In the genomic region with DNA sequence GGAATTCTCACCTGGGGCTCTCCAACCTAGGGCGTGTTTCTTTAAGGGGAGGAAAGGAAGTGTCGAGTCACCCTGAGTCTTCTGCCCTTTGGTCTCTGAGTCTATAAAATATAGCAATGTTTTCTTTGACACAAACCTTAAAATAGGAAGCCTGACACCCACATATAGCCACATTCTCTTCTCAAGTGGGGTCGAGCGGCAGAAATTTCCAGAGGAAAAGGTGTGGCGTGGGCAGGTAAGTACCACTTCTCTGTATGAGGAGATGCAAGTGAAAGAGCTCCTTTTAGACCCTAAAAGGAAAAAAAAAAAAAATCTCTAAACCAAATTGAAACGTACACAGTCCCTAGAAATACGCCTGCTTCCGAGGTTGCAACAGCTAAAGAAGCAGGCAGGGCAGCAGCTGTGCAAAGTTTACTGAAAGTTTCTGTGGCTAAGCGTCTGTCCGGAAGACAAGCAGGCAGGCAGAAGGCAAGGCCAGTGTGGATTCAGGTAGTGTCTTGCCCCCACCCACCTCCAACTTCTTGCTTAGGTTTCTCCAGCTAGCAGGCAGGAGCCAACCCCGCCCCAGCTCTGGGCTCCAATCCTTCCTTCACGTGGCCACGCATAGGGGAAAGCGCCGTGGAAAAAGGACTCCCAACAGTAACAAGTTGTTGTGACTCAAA, we compare ENCODE assay signal across 8 mouse cellular contexts.
A peak's percentile ranks its signal among the peaks of the same experiment; 100 is the strongest.
DNase-seq lines count a peak whose midpoint lies in the region; ATAC-seq and TF ChIP-seq lines count a peak whose summit lies in the region.

No protein-coding gene starts in this region.

- TF ChIP-seq POLR2A in bone marrow, adult 2 months (IDR thresholded peaks at IDR 0.05; ENCODE audit: borderline replicate concordance, control insufficient read depth, low read depth, low read length), result no peak

- no peak for DNase-seq in neural tube, embryonic 11.5 days (ENCODE audit: low spot score)
- no peak for DNase-seq in neural tube, embryonic 10.5 days (ENCODE audit: extremely low spot score, low spot score)
- DNase-seq in hindbrain, embryonic 10.5 days (ENCODE audit: low spot score), result no peak
- DNase-seq in liver, embryonic 13.5 days, result no peak
- DNase-seq in splenic B cell, adult 2 months (ENCODE audit: low read depth, low spot score), result peak; percentile 13
- no peak for DNase-seq in left cerebral cortex, postnatal 14 days (ENCODE audit: low spot score in 2 of 2)
- DNase-seq in cerebellum, postnatal 25 days, result no peak

- 12% methylated on average over 15 of the region's 15 CpGs for WGBS in neural tube, embryonic 11.5 days
- WGBS in bone marrow, adult 2 months, result under 1% methylated on average over 15 of the region's 15 CpGs
- WGBS in hindbrain, embryonic 10.5 days, result 19% methylated on average over 15 of the region's 15 CpGs
- 8% methylated on average over 15 of the region's 15 CpGs for WGBS in liver, embryonic 13.5 days (ENCODE audit: insufficient replicate concordance)

- peak overlapping the region; percentile 84 for H3K27ac ChIP-seq in neural tube, embryonic 11.5 days (ENCODE audit: low read depth, low read length)
- peak overlapping the region; percentile 19 for H3K27ac ChIP-seq in bone marrow, adult 2 months (ENCODE audit: control insufficient read depth, insufficient read depth, low read depth, low read length, poor library complexity)
- peak overlapping the region; percentile 95 for H3K27ac ChIP-seq in hindbrain, embryonic 10.5 days
- H3K27ac ChIP-seq in liver, embryonic 13.5 days, result peak overlapping the region; percentile 72

- H3K9me3 ChIP-seq in neural tube, embryonic 11.5 days (ENCODE audit: control insufficient read depth, low read length), result no peaks in the 10 kb centered on the region
- no peaks in the 10 kb centered on the region for H3K9me3 ChIP-seq in hindbrain, embryonic 10.5 days
- H3K9me3 ChIP-seq in liver, embryonic 13.5 days (replicated peaks), result no peaks in the 10 kb centered on the region

- peak overlapping the region; percentile 86 for H3K9ac ChIP-seq in neural tube, embryonic 11.5 days (ENCODE audit: low read length)
- H3K9ac ChIP-seq in liver, embryonic 13.5 days, result peak overlapping the region; percentile 70

- peak overlapping the region; percentile 63 for H3K4me3 ChIP-seq in neural tube, embryonic 11.5 days (ENCODE audit: low read depth, low read length)
- peak overlapping the region; percentile 76 for H3K4me3 ChIP-seq in bone marrow, adult 2 months (replicated peaks; ENCODE audit: control insufficient read depth, low read depth, low read length)
- H3K4me3 ChIP-seq in hindbrain, embryonic 10.5 days, result peak overlapping the region; percentile 78
- peak overlapping the region; percentile 62 for H3K4me3 ChIP-seq in liver, embryonic 13.5 days (replicated peaks)

- peak overlapping the region; percentile 97 for H3K4me2 ChIP-seq in neural tube, embryonic 11.5 days (ENCODE audit: low read depth)
- peak overlapping the region; percentile 83 for H3K4me2 ChIP-seq in liver, embryonic 13.5 days

- H3K27me3 ChIP-seq in neural tube, embryonic 11.5 days (ENCODE audit: control insufficient read depth, insufficient read depth, low read length), result no peaks in the 10 kb centered on the region
- H3K27me3 ChIP-seq in hindbrain, embryonic 10.5 days (ENCODE audit: insufficient read depth, poor library complexity, severe bottlenecking), result peaks cover 4% of the 10 kb centered on the region; the same call in 1 of the 2 replicates
- peaks cover 6% of the 10 kb centered on the region; the same call in 1 of the 2 replicates for H3K27me3 ChIP-seq in liver, embryonic 13.5 days
- no peaks in the 10 kb centered on the region for H3K27me3 ChIP-seq in splenic B cell, adult 2 months (ENCODE audit: control insufficient read depth, insufficient read depth, low read length, poor library complexity, severe bottlenecking)

- TF ChIP-seq CTCF in bone marrow, adult 2 months (IDR thresholded peaks at IDR 0.05; ENCODE audit: control insufficient read depth, insufficient read depth, low read length), result no peak

- H3K4me1 ChIP-seq in neural tube, embryonic 11.5 days (ENCODE audit: control insufficient read depth, insufficient read depth, low read length), result peaks cover 4% of the 10 kb centered on the region; the same call in 1 of the 2 replicates
- H3K4me1 ChIP-seq in bone marrow, adult 2 months (ENCODE audit: control insufficient read depth, insufficient read depth, low read length), result peaks cover 1% of the 10 kb centered on the region; the same call in 1 of the 2 replicates
- H3K4me1 ChIP-seq in hindbrain, embryonic 10.5 days (replicated peaks), result peaks cover 54% of the 10 kb centered on the region
- peaks cover 28% of the 10 kb centered on the region for H3K4me1 ChIP-seq in liver, embryonic 13.5 days (replicated peaks)

- no peaks in the 10 kb centered on the region for H3K36me3 ChIP-seq in neural tube, embryonic 11.5 days (ENCODE audit: control insufficient read depth, insufficient read depth, low read length)
- H3K36me3 ChIP-seq in hindbrain, embryonic 10.5 days, result no peaks in the 10 kb centered on the region
- H3K36me3 ChIP-seq in liver, embryonic 13.5 days, result no peaks in the 10 kb centered on the region
- H3K36me3 ChIP-seq in splenic B cell, adult 2 months (ENCODE audit: control insufficient read depth, insufficient read depth, low read length, poor library complexity, severe bottlenecking), result no peaks in the 10 kb centered on the region

- peak; percentile 45; the same call in 1 of the 2 replicates for ATAC-seq in neural tube, embryonic 11.5 days (ENCODE audit: insufficient read depth, low FRiP score, low TSS enrichment)
- ATAC-seq in liver, embryonic 13.5 days (ENCODE audit: low read depth), result peak; percentile 41

- intact Hi-C loops in left cerebral cortex, postnatal 14 days (cut with DNase I), result no loop called here

Comparison
In these comparisons a context has a peak if more than half of its experiments do, and no peak if none do; other contexts are left out.
1. H3K27ac ChIP-seq: peak in every context shown above with its lines; median percentile 95 in hindbrain, embryonic 10.5 days; 84 in neural tube, embryonic 11.5 days; 72 in liver, embryonic 13.5 days; 19 in bone marrow, adult 2 months.